Comparison of ENCODE assay signal across 9 mouse cellular contexts in genomic region chr4:21678975-21679623, GRCm38 (mm10). TPM values are rescaled to one million over a fixed set of nuclear protein-coding genes. Genes with fewer than 3 reads are reported as not detected.
DNase-seq lines count a peak whose midpoint lies in the region; ATAC-seq and TF ChIP-seq lines count a peak whose summit lies in the region.
"Had no signal": no experiment of that assay in that cellular context is flagged by ENCODE, and none has a peak within 500 bp of the region (broad histone marks: within the 10 kb centered on the region; RNA-seq: fewer than 3 reads in every experiment).

No protein-coding gene starts in this region.

- peak overlapping the region; percentile 66 for H3K4me2 ChIP-seq in hindbrain, embryonic 12.5 days (replicated peaks)
- peak overlapping the region; percentile 42 for H3K4me2 ChIP-seq in liver, embryonic 14.5 days (ENCODE audit: low read depth)
- peak overlapping the region; percentile 75 for H3K4me2 ChIP-seq in stomach, embryonic 15.5 days

- H3K4me1 ChIP-seq in hindbrain, embryonic 12.5 days, result peaks cover 16% of the 10 kb centered on the region
- H3K4me1 ChIP-seq in liver, embryonic 14.5 days (replicated peaks; ENCODE audit: control insufficient read depth in 2 of 2, insufficient read depth in 2 of 2, low read length in 1 of 2), result no peaks in the 10 kb centered on the region
- H3K4me1 ChIP-seq in stomach, embryonic 15.5 days, result peaks cover 18% of the 10 kb centered on the region

- peak overlapping the region; percentile 44 for H3K4me3 ChIP-seq in hindbrain, embryonic 12.5 days
- peak overlapping the region in 1 of 2 experiments; percentile 35; a peak in 2 of 4 replicates for H3K4me3 ChIP-seq in liver, embryonic 14.5 days (ENCODE audit: insufficient read depth in 1 of 2, low read depth in 2 of 2, low read length in 2 of 2)
- peak overlapping the region; percentile 46 for H3K4me3 ChIP-seq in stomach, embryonic 15.5 days (replicated peaks)

- H3K27me3 ChIP-seq in hindbrain, embryonic 12.5 days, result peaks cover 90% of the 10 kb centered on the region
- H3K27me3 ChIP-seq in liver, embryonic 14.5 days (ENCODE audit: control insufficient read depth, insufficient read depth, low read length), result peaks cover 95% of the 10 kb centered on the region
- H3K27me3 ChIP-seq in stomach, embryonic 15.5 days (replicated peaks), result peaks cover 85% of the 10 kb centered on the region

- TF ChIP-seq CTCF in liver, embryonic 14.5 days (IDR thresholded peaks at IDR 0.05; ENCODE audit: low read depth), result no peak

- H3K9ac ChIP-seq in hindbrain, embryonic 12.5 days, result peak overlapping the region; percentile 57
- H3K9ac ChIP-seq in liver, embryonic 14.5 days (replicated peaks), result no peak overlapping the region
- no peak overlapping the region for H3K9ac ChIP-seq in stomach, embryonic 15.5 days

- peak overlapping the region; percentile 64; the same call in 1 of the 2 replicates for H3K27ac ChIP-seq in hindbrain, embryonic 12.5 days
- H3K27ac ChIP-seq in liver, embryonic 14.5 days, result no peak overlapping the region
- no peak overlapping the region for H3K27ac ChIP-seq in stomach, embryonic 15.5 days

- H3K36me3 ChIP-seq in hindbrain, embryonic 12.5 days, result no peaks in the 10 kb centered on the region
- no peaks in the 10 kb centered on the region for H3K36me3 ChIP-seq in liver, embryonic 14.5 days (replicated peaks; ENCODE audit: control insufficient read depth, insufficient read depth, low read depth)
- H3K36me3 ChIP-seq in stomach, embryonic 15.5 days, result no peaks in the 10 kb centered on the region

- H3K9me3 ChIP-seq in hindbrain, embryonic 12.5 days (replicated peaks), result no peaks in the 10 kb centered on the region
- H3K9me3 ChIP-seq in liver, embryonic 14.5 days (ENCODE audit: control insufficient read depth, low read length), result no peaks in the 10 kb centered on the region
- H3K9me3 ChIP-seq in stomach, embryonic 15.5 days, result no peaks in the 10 kb centered on the region

- no peak for TF ChIP-seq EP300 in liver, embryonic 14.5 days (IDR thresholded peaks at IDR 0.05; ENCODE audit: low read depth)

- peak; percentile 35 for DNase-seq in ovary, postnatal 36 days (ENCODE audit: low spot score)
- no peak for DNase-seq in ovary, postnatal 14 days (ENCODE audit: low spot score)
- peak; percentile 83 for DNase-seq in embryo, embryonic 9.5 days (ENCODE audit: extremely low spot score)
- DNase-seq in liver, embryonic 14.5 days (ENCODE audit: low read depth in 3 of 3, low spot score in 3 of 3), result no peak

- WGBS in hindbrain, embryonic 12.5 days, result 1% methylated on average over 72 of the region's 79 CpGs
- whole genome bisulfite sequencing in liver, embryonic 14.5 days (ENCODE audit: insufficient replicate concordance), result 1% methylated on average over 51 of the region's 79 CpGs
- under 1% methylated on average over 44 of the region's 79 CpGs for WGBS in stomach, embryonic 15.5 days

- peak; percentile 83 for ATAC-seq in hindbrain, embryonic 12.5 days (ENCODE audit: low FRiP score)
- ATAC-seq in liver, embryonic 14.5 days (ENCODE audit: insufficient read depth), result no peak; the same call in 1 of the 2 replicates
- ATAC-seq in stomach, embryonic 15.5 days (ENCODE audit: insufficient read depth, low FRiP score, low read depth), result peak; percentile 75
- no peak for ATAC-seq in erythroid progenitor cell, adult 5-6 weeks (replicated peaks; ENCODE audit: low FRiP score, poor library complexity, severe bottlenecking)
- ATAC-seq in frontal cortex, adult (ENCODE audit: low TSS enrichment), result no peak

RNA-seq across cellular contexts. Expression of gene Prdm13, which starts 6.7 kb away (rescaled TPM):
- polyA plus RNA-seq in hindbrain, embryonic 12.5 days (2016; fragmentation: Nextera tagmentation; extraction: Ambion mirVana), result 7.8 and 8.9 TPM in 2 replicates
- not detected in 2 replicates for polyA plus RNA-seq in liver, embryonic 14.5 days (2012; rRNA removed)
- polyA plus RNA-seq in liver, embryonic 14.5 days (2014; fragmentation: Nextera tagmentation; extraction: Ambion mirVana), result not detected in 2 replicates
- not detected in 2 replicates for polyA plus RNA-seq in stomach, embryonic 15.5 days (2015; fragmentation: Nextera tagmentation; extraction: Ambion mirVana)
- not detected in 2 replicates for total RNA-seq in erythroid progenitor cell, adult 5-6 weeks (2015; ENCODE audit: low replicate concordance)
- not detected in 2 replicates for total RNA-seq in erythroid progenitor cell, adult 5-6 weeks (2017; ENCODE audit: low replicate concordance)
- polyA plus RNA-seq: cerebellum, adult 2 months had no signal

RNA-seq across cellular contexts. Expression of gene Ccnc, which starts 48.4 kb away (rescaled TPM):
- 62.6 and 62.8 TPM in 2 replicates for polyA plus RNA-seq in hindbrain, embryonic 12.5 days (2016; fragmentation: Nextera tagmentation; extraction: Ambion mirVana)
- polyA plus RNA-seq in liver, embryonic 14.5 days (2012; rRNA removed), result 4.8 and 6.4 TPM in 2 replicates
- polyA plus RNA-seq in liver, embryonic 14.5 days (2014; fragmentation: Nextera tagmentation; extraction: Ambion mirVana), result 23.0 and 25.3 TPM in 2 replicates
- 38.0 and 39.5 TPM in 2 replicates for polyA plus RNA-seq in stomach, embryonic 15.5 days (2015; fragmentation: Nextera tagmentation; extraction: Ambion mirVana)
- 24.5 and 28.5 TPM in 2 replicates for total RNA-seq in erythroid progenitor cell, adult 5-6 weeks (2015; ENCODE audit: low replicate concordance)
- total RNA-seq in erythroid progenitor cell, adult 5-6 weeks (2017; ENCODE audit: low replicate concordance), result 19.3 and 23.9 TPM in 2 replicates

Comparison
In these comparisons a context has a peak if more than half of its experiments do, and no peak if none do; other contexts are left out.
1. DNase-seq: peak in ovary, postnatal 36 days (single experiment) and embryo, embryonic 9.5 days (single experiment); none in ovary, postnatal 14 days (single experiment) and liver, embryonic 14.5 days (0 of 3).
2. ATAC-seq: peak in hindbrain, embryonic 12.5 days (single experiment) and stomach, embryonic 15.5 days (single experiment); none in liver, embryonic 14.5 days (single experiment), erythroid progenitor cell, adult 5-6 weeks (single experiment) and frontal cortex, adult (single experiment).
3. Peak in every context shown above with its lines, with median percentiles within 50 percentile points of each other: H3K4me2 ChIP-seq.